Mouse (Mus musculus) layer of hippocampus, adult 8-10 months (tissue): Measurements from ENCODE around the gene Il15ra. TPM values are rescaled to one million over a fixed set of nuclear protein-coding genes. Genes with fewer than 3 reads are reported as not detected.

ENCODE experiments used
- DNase-seq, 2 experiments: peaks; one replicate each; pipeline ENCODE4 v3.0.0; 2022; ENCODE audit warnings: low spot score in 2 of 2
- total RNA-seq, 4 experiments: library from RNA; stranded (reverse); gene quantifications; 2 replicates each; pipeline ENCODE4 v1.2.4; 2022

Il15ra gene
- 10 to 100 TPM in 2 of 4 experiments, 1 to 10 TPM in 2; 7.1 to 14.0 (median 10.0) TPM for total RNA-seq

- DNase-seq = peak; percentile 20 to 46
These were observed at the start of gene Il15ra for GRCm38 (mm10) chr2:11705201-11706025. Gene Il15ra (plus strand): TSS chr2:11705290.

DNA sequence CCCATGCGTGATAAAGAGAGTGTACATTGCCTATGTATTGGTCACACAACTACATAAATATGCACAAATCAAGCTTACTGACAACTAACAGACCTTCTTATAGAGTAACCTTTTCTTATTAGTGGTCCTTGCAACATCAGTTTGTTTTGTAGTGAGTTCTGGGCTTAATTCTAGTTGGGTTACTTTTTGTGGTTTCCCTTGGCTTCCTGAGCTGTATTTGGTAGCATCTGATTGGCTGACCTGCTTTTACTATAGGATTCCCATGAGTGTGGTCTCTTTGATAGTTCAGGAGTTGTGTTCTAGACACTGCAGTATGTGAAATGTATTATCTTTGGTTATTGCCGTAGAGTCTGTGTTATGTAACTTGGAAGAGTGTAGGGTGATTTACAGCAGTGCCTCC, 47.5 kb upstream of the Il15ra start:
- DNase-seq = no peak

DNA sequence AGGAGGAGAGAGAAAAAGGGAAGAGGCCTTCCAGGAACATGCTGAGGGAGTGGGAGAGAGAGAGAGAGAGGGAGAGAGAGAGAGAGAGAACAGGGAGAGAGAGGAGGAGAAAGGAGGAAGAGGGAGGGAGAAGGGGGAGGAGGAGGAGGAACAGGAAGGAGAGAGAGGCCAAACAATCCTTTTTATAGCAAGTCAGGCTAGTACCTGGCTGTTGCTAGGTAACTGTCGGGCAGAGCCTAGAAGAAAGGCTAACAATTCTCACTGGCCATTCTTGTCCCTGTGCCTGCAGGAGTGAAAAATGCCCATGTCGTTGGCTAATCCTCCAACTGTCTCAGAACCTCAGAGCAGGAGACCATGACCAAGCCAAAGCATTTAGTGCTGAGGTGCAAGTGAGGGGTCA, 45.8 kb upstream of the Il15ra start:
- DNase-seq = no peak

GRCm38 (mm10) chr2:11662143-11662906, 42.8 kb upstream of the Il15ra start:
- DNase-seq = no peak

DNA sequence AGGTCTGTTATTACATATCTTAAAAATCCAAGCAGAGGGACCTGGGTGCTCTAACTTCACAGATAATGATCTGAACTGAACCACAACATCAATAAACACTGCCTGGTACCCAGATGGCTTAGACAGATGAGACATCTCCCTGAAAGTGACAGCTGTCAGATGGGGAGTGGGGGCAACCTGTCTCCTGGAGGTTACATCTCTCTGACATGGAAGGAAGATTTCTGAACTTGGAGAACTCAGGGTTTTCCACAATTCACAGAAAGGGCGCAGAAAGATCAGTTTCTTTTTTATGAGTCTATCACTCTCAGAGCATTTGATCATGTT, 42.2 kb upstream of the Il15ra start:
- DNase-seq = no peak

GRCm38 (mm10) chr2:11663961-11664360, 41.1 kb upstream of the Il15ra start:
- DNase-seq = peak; percentile 76 to 86

DNA sequence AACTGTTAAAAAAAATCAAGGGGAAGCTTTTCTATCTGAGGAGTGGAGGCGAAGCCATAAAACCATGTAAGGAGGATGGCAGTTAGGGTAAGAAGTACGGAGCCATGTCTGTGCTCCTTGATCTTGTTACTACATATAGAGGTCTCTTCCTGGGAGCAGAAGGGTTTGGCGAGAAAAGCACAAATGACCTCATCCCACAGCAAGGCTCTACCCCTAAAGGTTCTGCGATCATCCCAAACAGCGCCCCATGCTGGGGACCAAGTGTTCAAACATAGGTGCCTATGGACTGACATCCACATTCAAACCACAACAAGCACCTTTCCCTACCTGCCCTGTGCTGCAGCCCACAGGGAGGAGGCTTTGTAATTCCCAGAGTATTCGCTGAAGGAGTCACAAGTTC, 40.7 kb upstream of the Il15ra start:
- no peak for DNase-seq

GRCm38 (mm10) chr2:11664806-11665205, 40.3 kb upstream of the Il15ra start:
- DNase-seq = no peak

- DNase-seq = no peak
These were observed 39.8 kb upstream of the Il15ra start for GRCm38 (mm10) chr2:11665326-11665725.

- no peak for DNase-seq
These were observed 32.9 kb upstream of the Il15ra start for GRCm38 (mm10) chr2:11672144-11672543.

DNA sequence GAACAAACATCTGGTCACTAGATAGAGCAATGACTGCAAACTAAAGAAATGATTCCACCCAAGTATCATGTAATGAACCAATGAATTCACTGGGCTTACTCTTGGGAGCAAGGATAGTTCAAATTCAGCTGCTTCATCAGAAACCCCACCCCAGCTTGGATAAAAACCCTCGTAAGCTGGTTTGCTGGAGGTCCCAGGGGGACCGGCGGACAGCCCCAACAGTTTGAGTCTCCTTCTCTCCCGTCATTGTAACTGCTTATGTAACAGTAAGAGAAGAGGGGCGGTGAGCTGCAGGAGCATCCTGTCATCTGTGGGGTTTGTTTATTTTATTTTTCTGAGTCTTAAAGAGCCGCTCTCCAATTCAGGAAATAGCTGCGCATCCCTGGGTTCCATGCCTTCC, 25.5 kb upstream of the Il15ra start:
- DNase-seq = no peak

GRCm38 (mm10) chr2:11682712-11683111, 22.4 kb upstream of the Il15ra start:
- DNase-seq = no peak

DNA sequence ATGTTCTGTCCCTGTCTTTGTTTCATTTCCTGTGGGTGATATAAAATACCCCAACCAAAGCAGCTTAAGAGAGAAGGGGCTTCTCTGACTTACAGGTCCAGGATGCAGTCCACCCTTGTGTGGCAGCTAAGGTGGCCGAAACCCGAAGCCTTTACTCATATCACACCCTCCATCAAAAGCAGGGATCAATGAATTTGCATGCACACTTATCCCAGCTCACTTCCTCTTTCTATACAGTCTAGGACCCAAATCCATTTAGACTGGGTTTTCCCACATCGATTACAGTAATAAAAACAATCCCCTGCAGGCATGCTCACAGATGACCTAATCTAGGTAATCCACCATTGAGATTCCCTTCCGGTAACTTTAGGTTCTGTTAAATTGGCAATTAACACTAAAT, 18.6 kb upstream of the Il15ra start:
- DNase-seq = no peak

GRCm38 (mm10) chr2:11687436-11687835, 17.7 kb upstream of the Il15ra start:
- no peak for DNase-seq

GRCm38 (mm10) chr2:11690201-11690890, 14.7 kb upstream of the Il15ra start:
- DNase-seq = no peak

- no peak for DNase-seq
These were observed 11.7 kb upstream of the Il15ra start for GRCm38 (mm10) chr2:11693352-11693751.

DNA sequence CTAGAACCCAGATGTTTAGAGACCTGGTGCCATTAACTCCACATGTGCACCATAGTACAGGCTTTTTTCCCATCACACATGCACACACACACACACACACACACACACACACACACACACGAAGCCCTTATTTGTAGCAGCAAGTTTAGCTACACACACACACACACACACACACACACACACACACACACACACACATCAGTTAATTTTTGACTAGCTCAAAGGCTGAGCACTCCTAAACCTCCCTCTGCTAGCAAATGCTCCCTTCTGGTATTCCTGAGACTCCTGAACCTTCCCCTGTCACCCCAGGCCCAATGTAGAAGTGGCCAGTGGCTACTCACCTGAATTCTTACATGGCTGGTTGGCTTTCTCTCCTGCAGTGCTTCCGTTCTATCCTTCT, 11.0 kb upstream of the Il15ra start:
- no peak for DNase-seq

- no peak for DNase-seq
These were observed 9.2 kb upstream of the Il15ra start for GRCm38 (mm10) chr2:11695867-11696266.

GRCm38 (mm10) chr2:11698994-11699393, 6.1 kb upstream of the Il15ra start:
- no peak for DNase-seq

DNA sequence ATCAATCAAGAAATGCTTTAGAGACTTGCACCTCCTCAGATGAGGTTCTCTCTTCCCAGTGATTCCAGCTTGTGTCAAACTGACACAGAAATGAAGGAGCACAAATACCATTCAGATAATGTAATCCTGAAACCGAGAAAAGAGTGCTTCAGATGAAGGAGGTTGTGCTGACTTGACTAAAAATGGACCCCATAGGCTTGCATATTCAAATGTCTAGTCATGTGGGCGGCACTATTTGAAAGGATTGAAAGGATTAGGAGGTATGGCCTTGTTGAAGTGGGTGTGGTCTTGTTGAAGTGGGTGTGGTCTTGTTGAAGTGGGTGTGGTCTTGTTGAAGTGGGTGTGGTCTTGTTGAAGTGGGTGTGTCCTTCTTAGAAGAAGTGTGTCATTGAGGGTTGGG, 5.2 kb upstream of the Il15ra start:
- DNase-seq = no peak

DNA sequence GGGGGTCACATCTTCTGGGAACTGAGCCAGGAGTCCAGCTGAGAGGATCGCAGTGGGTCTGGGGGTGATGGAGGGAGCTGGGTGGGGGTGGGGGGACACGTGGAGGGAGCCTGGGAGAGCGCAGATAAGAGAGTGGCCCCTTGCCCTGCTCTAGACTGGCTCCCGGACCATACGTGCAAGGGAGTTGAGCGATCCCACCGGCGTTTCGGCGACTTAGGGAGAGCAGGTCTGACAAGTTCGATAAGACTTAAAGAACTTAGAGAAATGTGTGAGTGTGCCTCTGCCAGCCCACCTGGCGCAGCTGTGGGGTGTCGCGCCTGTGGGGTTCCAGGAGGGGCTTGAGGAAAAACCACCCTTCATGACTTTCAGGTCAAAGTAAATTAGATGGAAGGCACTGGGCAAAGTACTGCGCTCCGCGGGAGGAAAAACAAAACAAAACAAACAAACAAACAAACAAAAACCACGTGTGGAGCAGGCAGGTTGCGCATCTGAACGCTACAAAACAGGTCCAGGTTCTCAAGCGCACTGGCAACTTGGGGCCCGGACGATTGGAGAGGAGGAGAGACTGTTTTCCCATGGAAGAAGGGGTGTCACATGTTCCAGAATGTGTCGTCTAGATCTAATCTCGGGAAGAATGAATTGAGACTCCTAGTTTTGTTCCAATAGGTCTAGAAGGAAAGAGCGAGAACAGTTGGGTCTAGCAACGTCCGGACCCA, 1.1 kb downstream of the Il15ra start:
- no peak for DNase-seq

DNA sequence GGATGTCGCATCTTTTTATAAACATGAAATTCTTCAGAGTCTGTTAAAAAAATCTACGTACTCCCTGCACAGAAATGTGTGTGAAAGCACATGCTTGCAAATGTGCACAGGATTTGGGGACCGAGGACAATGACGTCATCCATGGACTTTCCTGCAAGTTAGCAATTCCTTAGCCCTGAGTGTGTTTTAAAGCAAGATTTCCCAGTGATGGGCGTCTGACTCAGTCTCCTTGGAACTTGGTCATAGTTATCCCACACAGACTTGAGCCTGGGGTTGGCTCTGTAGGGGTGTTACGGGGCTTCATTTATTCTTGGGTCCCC, 1.6 kb downstream of the Il15ra start:
- DNase-seq = peak in 1 of 2 experiments; percentile 9
